Mouse (Mus musculus) layer of hippocampus, postnatal 10 days (tissue): Measurements from ENCODE around the gene Neurl1a. TPM values are rescaled to one million over a fixed set of nuclear protein-coding genes. Genes with fewer than 3 reads are reported as not detected.

Experiments
- DNase-seq, 2 experiments: peaks; one replicate each; pipeline ENCODE4 v3.0.0; 2021; ENCODE audit warnings: low spot score in 2 of 2
- total RNA-seq, 2 experiments: library from RNA; stranded (reverse); gene quantifications; 2 replicates each; pipeline ENCODE4 v1.2.3; 2021

The Neurl1a gene
- total RNA-seq, 2 experiments from 2014 or later = 112 to 133 TPM

DNA sequence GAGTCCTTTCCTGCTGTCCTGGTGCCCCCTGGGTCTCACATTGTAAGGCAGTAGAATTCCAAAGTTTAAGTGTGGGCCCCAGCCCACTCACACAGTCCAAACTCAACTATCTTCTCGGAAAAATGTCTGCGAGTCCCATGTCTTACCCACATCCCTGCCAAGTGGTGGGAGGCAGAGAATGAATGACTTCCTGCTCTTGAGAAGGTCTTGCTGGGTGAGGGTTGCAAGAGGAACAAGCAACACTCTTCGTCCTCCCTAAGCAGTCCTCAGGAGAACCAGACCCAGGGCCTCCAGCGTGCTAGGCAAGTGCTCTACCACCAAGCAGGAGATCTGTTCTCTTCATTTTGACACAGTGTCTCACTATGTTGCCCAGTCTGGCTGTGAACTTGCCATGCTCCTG lies 63.6 kb downstream of the Neurl1a start:
- DNase-seq = no peak

- DNase-seq = no peak
These were observed 66.9 kb downstream of the Neurl1a start for GRCm38 (mm10) chr19:47245512-47245911.

GRCm38 (mm10) chr19:47247791-47248190 lies 69.2 kb downstream of the Neurl1a start:
- DNase-seq = no peak

DNA sequence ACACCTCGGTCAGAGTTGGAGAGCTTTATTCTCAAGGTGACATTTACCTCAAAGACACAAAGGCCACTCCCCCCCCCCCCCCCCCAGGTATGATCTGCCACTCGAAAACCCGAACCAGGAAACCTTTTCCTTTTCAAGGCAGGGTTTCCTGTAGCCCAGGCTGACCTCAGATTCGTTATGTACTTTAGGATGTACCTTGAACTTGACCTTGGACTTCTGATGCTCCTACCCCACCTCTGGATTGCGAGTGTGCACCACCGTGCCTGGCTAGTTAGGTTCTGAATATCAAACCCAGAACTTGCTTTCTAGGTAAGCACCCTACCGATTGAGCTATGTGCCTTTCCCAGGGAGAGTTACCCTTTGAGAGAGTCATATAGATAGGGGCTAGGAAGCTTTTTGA lies 69.7 kb downstream of the Neurl1a start:
- no peak for DNase-seq

DNA sequence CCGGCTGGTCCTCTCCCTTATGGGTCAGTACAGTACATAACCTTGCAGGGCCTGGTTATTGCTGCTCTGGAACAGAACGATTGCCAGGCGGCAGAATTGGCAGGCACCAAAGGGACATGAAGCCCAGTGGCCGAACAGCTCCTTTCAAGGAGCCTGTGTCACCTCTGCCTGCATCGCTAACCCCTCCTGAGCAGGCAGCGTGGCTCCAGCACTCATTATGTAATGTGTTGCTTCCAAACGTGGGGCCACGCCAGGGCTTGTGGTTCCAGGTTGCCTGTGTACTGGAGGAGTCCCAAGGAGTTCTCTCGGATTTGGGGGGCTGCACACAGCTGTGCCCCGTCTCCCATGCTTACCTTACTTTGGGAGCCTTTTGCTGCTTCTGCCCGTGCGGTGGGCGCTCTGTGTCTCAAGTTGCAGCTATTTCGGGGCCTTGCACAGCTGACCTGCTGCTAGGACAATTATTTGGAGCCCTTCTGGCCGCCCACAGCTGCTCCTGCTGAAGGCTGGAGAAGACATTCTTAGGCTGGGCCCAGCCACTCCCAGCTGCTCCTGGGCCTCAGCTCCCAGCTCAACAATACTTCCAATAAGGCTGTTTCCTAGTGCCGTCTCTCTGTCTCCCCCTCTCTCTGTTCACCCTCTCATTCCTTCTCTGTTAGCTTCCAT lies 70.4 kb downstream of the Neurl1a start:
- DNase-seq = no peak

DNA sequence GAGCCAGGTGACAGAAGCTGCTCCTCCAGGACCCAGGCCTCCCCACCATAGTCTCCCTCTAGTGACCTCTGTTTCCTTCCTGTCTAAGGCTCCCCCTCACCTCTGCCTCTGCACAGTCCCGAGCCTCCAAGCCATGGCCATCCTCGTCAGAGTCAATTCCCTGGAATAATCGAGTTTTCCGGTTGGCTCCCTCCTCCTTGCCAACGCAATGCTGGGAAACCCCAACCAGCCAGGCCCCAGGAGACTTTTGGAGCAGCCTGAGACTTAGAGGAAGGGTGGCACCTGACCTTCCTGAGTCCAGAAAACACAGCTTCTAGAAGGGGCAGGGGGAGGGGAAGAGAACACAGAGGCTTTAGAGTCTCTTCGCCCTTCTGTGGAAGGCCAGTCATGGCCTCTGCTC lies 72.3 kb downstream of the Neurl1a start:
- no peak for DNase-seq

DNA sequence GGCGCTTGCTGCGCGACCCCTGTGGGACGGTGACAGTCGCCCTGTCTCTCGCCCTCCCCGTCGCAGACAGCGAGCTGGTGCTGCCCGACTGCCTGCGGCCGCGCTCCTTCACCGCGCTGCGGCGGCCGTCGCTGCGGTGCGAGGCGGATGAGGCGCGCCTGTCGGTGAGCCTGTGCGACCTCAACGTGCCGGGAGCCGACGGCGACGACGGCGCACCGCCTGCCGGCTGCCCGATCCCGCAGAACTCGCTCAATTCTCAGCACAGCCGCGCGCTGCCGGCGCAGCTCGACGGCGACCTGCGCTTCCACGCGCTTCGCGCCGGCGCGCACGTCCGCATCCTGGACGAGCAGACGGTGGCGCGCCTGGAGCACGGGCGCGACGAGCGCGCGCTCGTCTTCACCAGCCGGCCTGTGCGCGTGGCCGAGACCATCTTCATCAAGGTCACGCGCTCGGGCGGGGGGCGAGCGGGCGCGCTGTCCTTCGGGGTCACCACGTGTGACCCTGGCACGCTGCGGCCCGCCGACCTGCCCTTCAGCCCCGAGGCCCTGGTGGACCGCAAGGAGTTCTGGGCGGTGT lies 74.5 kb downstream of the Neurl1a start:
- DNase-seq = no peak

- no peak for DNase-seq
These were observed 76.4 kb downstream of the Neurl1a start for GRCm38 (mm10) chr19:47255036-47255435.

DNA sequence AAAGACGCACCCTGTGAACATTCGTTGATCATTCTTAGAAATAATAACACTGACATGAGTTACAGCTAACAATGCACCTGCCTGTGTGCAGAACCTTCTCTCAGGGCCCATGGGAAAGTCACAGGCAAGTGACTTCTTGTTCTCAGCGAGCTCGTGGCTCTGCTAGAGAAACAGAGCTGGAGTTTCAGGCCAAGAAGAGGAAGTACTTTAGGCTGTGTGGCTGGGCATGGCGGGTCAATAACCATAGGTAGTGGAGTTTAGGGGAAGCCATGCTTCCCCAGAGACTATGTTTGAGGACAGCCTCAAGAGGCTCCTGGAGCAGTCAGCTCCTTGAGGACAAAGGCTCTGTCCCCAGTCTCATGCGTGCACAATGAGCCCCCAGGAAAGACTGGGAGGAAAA lies 77.3 kb downstream of the Neurl1a start:
- DNase-seq = no peak

- no peak for DNase-seq
These were observed 81.0 kb downstream of the Neurl1a start for GRCm38 (mm10) chr19:47259581-47259980.

DNA sequence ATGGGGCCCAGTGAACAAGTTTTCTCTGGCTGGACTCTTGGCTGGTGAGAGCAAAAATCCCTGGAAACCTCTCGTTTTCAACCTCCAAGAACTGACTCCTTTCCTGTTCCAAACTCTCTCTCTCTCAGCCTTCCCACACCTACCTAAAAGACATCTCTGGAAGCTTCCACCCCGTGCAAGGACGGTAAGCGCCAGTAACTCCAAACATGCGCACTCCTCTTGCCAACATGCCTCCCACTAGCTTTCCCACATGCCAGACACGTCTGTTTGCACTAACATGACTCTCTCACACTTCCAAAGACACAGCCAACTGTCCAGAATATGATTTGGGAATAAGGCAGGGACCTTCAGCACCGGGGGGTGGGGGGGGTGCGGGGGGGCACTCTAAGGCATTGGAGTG lies 82.6 kb downstream of the Neurl1a start:
- no peak for DNase-seq

GRCm38 (mm10) chr19:47263621-47264020 lies 85.0 kb downstream of the Neurl1a start:
- no peak for DNase-seq

DNA sequence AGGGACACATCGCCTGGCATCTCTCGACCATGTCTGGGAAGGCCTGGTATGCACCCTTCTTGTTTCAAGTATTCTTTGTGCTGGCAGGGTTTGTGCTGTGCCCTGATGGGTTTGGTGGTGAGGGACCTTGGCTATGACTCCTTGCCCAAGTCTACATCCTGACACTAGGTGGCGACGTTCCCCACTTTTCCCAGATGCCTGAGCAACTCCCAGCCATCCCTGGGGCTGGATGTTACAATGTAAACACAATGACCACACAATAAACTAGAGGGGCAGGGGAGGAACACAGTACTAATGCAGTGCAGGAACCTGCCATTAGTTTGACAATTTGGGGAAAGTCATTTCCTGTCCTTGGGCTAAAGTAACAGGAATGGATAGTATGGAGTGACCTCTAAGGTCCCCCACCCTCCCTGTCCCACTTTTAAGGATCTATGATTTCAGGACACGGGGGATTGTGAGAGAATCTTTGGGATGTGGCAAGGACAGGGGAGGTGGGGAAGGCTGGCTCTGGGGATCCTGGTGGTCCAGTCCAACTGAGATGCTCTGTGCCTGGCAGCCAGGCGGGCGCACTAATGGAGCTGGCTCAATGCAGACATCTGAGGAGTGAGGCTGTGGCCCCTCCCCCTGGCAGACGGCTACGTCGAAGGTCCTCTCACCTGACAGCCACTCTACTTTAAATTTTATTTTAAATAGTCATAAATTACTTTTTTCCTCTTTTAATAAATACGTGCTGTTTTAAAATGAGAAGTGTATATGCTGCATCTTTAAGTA lies 85.9 kb downstream of the Neurl1a start:
- DNase-seq = peak; percentile 81 to 85

- DNase-seq = no peak
These were observed 87.6 kb downstream of the Neurl1a start for GRCm38 (mm10) chr19:47266070-47266801.

- DNase-seq = no peak
These were observed 88.4 kb downstream of the Neurl1a start for GRCm38 (mm10) chr19:47267066-47267465.

GRCm38 (mm10) chr19:47269729-47270128 lies 91.1 kb downstream of the Neurl1a start:
- peak; percentile 38 to 59 for DNase-seq

GRCm38 (mm10) chr19:47270520-47270919 lies 91.9 kb downstream of the Neurl1a start:
- DNase-seq = no peak

- DNase-seq = peak; percentile 51 to 64
These were observed 98.1 kb downstream of the Neurl1a start for GRCm38 (mm10) chr19:47276730-47277129.

- DNase-seq = no peak
These were observed 100.8 kb downstream of the Neurl1a start for GRCm38 (mm10) chr19:47279372-47279771.

DNA sequence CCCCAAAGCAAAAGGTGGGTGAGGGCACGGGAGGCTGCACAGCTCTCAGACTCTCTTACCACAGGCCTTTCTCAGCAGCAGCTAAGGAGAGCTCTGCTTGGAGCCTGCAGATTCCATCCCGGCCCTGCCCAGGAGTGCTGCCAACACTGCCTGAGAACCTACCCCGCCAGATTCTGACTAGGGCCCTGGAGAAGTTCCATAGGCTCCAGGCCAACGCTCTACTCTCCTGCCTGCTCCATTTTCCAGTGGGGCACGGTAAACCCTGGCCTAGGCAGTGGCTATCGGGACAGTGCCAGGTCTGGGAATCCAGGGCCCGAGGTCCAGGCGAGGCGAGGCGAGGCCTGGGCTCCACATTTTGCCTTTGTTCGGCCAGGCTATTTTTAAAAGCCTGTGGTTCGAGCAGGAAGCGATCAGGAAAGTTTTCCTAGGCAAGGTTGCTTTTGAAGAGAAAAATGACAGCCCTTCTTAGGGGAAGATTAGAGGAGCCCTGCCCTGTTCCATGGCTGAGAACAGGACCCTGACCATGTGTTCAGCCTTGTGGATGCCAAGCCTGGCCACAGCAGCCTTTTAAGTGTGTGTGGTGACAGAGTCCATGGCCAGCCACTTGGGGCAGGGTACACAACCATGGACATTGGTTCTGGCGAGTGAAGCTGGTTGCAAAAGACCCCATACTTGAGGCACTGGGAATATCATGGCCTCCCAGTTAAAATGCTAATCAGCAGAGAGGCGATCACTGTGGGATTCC lies 101.3 kb downstream of the Neurl1a start:
- DNase-seq = peak; percentile 83 to 91

DNA sequence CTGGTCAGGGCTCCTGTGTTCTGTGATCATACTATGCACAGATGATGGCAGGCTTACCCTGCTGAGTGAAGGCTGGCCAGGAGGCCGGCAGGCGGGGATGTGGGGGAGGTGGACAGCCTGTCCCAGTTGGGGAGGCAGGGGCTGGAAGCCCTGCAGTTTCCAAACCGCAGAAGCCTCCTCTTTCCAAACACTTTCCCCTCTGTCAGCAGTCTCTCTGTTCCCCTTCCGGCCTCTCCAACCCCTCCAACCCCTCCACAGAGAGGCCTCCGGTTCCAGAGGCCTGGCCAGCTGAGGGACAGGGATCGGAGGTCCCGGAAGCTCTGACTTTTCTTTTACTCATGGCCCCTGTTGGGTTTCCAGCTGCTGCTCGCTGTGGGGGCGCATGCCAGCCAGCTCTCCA lies 102.3 kb downstream of the Neurl1a start:
- peak in 1 of 2 experiments; percentile 33 for DNase-seq
